ENCODE assay signal across 8 mouse cellular contexts in genomic region chr6:30390714-30391697, GRCm38 (mm10). TPM values are rescaled to one million over a fixed set of nuclear protein-coding genes. Genes with fewer than 3 reads are reported as not detected.
DNase-seq lines count a peak whose midpoint lies in the region; ATAC-seq and TF ChIP-seq lines count a peak whose summit lies in the region.

TSS of gene Zc3hc1 (minus strand) at chr6:30391028.

- peak within 1 kb of the TSS; percentile 72 for H3K27ac ChIP-seq in embryonic facial prominence, embryonic 13.5 days
- H3K27ac ChIP-seq in heart, adult 2 months, result peak within 1 kb of the TSS; percentile 76
- H3K27ac ChIP-seq in limb, embryonic 13.5 days, result peak within 1 kb of the TSS; percentile 58; the same call in 1 of the 2 replicates
- H3K27ac ChIP-seq in midbrain, embryonic 16.5 days (ENCODE audit: low read length), result peak within 1 kb of the TSS; percentile 68; the same call in 1 of the 2 replicates

- H3K36me3 ChIP-seq in embryonic facial prominence, embryonic 13.5 days, result peaks cover 14% of the 10 kb centered on the region
- no peaks in the 10 kb centered on the region for H3K36me3 ChIP-seq in heart, adult 2 months (ENCODE audit: control insufficient read depth, insufficient read depth, low read length)
- peaks cover 16% of the 10 kb centered on the region for H3K36me3 ChIP-seq in limb, embryonic 13.5 days
- peaks cover 5% of the 10 kb centered on the region for H3K36me3 ChIP-seq in midbrain, embryonic 16.5 days (ENCODE audit: control insufficient read depth, insufficient read depth, low read length)

- no peaks in the 10 kb centered on the region for H3K4me1 ChIP-seq in embryonic facial prominence, embryonic 13.5 days
- H3K4me1 ChIP-seq in heart, adult 2 months (ENCODE audit: control insufficient read depth, insufficient read depth, low read length), result no peaks in the 10 kb centered on the region; the same call in 1 of the 2 replicates
- H3K4me1 ChIP-seq in limb, embryonic 13.5 days, result peaks cover 5% of the 10 kb centered on the region; the same call in 1 of the 2 replicates
- no peaks in the 10 kb centered on the region for H3K4me1 ChIP-seq in midbrain, embryonic 16.5 days (ENCODE audit: control insufficient read depth, insufficient read depth, low read length)

- no peaks in the 10 kb centered on the region for H3K9me3 ChIP-seq in embryonic facial prominence, embryonic 13.5 days
- H3K9me3 ChIP-seq in limb, embryonic 13.5 days, result no peaks in the 10 kb centered on the region
- H3K9me3 ChIP-seq in midbrain, embryonic 16.5 days (replicated peaks; ENCODE audit: control insufficient read depth, low read length, poor library complexity, severe bottlenecking), result no peaks in the 10 kb centered on the region

- H3K4me2 ChIP-seq in embryonic facial prominence, embryonic 13.5 days, result peak within 1 kb of the TSS; percentile 53
- peak within 1 kb of the TSS; percentile 57 for H3K4me2 ChIP-seq in limb, embryonic 13.5 days (replicated peaks)
- H3K4me2 ChIP-seq in midbrain, embryonic 16.5 days (ENCODE audit: low read length), result peak within 1 kb of the TSS; percentile 38

- ATAC-seq in embryonic facial prominence, embryonic 13.5 days (ENCODE audit: insufficient number of reproducible peaks, insufficient read depth, low FRiP score, low TSS enrichment, low read depth), result 0 out of 2 replicates have a peak, but pooled peaks have one; percentile 72
- ATAC-seq in limb, embryonic 13.5 days (ENCODE audit: low FRiP score, low read depth), result peak; percentile 75
- ATAC-seq in midbrain, embryonic 16.5 days, result peak; percentile 86

- peak within 1 kb of the TSS; percentile 85 for H3K9ac ChIP-seq in embryonic facial prominence, embryonic 13.5 days
- H3K9ac ChIP-seq in heart, adult 2 months (ENCODE audit: low read depth, low read length), result peak within 1 kb of the TSS; percentile 70
- peak within 1 kb of the TSS; percentile 81 for H3K9ac ChIP-seq in limb, embryonic 13.5 days
- H3K9ac ChIP-seq in midbrain, embryonic 16.5 days (ENCODE audit: low read depth, low read length), result peak within 1 kb of the TSS; percentile 72

- DNase-seq in 3T3-L1 (ENCODE audit: low read depth, low spot score), result peak; percentile 98
- peak; percentile 79 to 81 for DNase-seq in adrenal gland, postnatal 36 days
- peak; percentile 79 to 81 for DNase-seq in heart, adult 2 months
- DNase-seq in kidney, adult 8-10 months, result peak; percentile 77 to 81
- DNase-seq in spleen, postnatal 10 days (ENCODE audit: low spot score in 2 of 2), result peak; percentile 78 to 87

- intact Hi-C loops in heart, adult 2 months (cut with DNase I), result no loop called here

- H3K4me3 ChIP-seq in embryonic facial prominence, embryonic 13.5 days, result peak within 1 kb of the TSS; percentile 80
- peak within 1 kb of the TSS; percentile 69 for H3K4me3 ChIP-seq in heart, adult 2 months
- H3K4me3 ChIP-seq in limb, embryonic 13.5 days, result peak within 1 kb of the TSS; percentile 78
- H3K4me3 ChIP-seq in midbrain, embryonic 16.5 days (ENCODE audit: low read depth, low read length), result peak within 1 kb of the TSS; percentile 68

- TF ChIP-seq POLR2A in heart, adult 2 months (IDR thresholded peaks at IDR 0.05; ENCODE audit: insufficient read depth, low read depth, low read length), result peak; percentile 86

- TF ChIP-seq EP300 in heart, adult 2 months (IDR thresholded peaks at IDR 0.05; ENCODE audit: insufficient read depth, low read depth, low read length), result 0 out of 2 replicates have a peak, but pooled peaks have one; percentile 22

- H3K79me2 ChIP-seq in heart, adult 2 months (replicated peaks; ENCODE audit: control insufficient read depth, insufficient read depth, low read length), result no peaks in the 10 kb centered on the region

- H3K27me3 ChIP-seq in embryonic facial prominence, embryonic 13.5 days, result no peaks in the 10 kb centered on the region
- no peaks in the 10 kb centered on the region for H3K27me3 ChIP-seq in heart, adult 2 months (ENCODE audit: control insufficient read depth, insufficient read depth, low read length)
- no peaks in the 10 kb centered on the region for H3K27me3 ChIP-seq in limb, embryonic 13.5 days
- no peaks in the 10 kb centered on the region for H3K27me3 ChIP-seq in midbrain, embryonic 16.5 days (ENCODE audit: control insufficient read depth, insufficient read depth, low read depth, low read length)

- TF ChIP-seq CTCF in heart, adult 2 months (IDR thresholded peaks at IDR 0.05), result no peak

- 17% methylated on average over 33 of the region's 33 CpGs for WGBS in embryonic facial prominence, embryonic 13.5 days
- 14% methylated on average over 33 of the region's 33 CpGs for WGBS in heart, adult 2 months
- WGBS in limb, embryonic 13.5 days, result 17% methylated on average over 33 of the region's 33 CpGs
- WGBS in midbrain, embryonic 16.5 days, result 18% methylated on average over 33 of the region's 33 CpGs

RNA-seq across cellular contexts. Expression of gene Zc3hc1, which starts in this region (rescaled TPM):
- total RNA-seq in adrenal gland, postnatal 36 days (2021), result 10 to 100 TPM; 17.9 to 19.0 TPM
- polyA plus RNA-seq in embryonic facial prominence, embryonic 13.5 days (2015; fragmentation: Nextera tagmentation; extraction: Ambion mirVana), result 64.5 and 74.0 TPM in 2 replicates
- 10 to 100 TPM; 16.0 to 16.2 TPM for total RNA-seq in heart, adult 2 months (2021)
- 13.4 and 15.1 TPM in 2 replicates for polyA plus RNA-seq in heart, adult 2 months (2012; rRNA removed)
- polyA plus RNA-seq in limb, embryonic 13.5 days (2015; fragmentation: Nextera tagmentation; extraction: Ambion mirVana), result 77.7 and 83.9 TPM in 2 replicates
- polyA plus RNA-seq in midbrain, embryonic 16.5 days (2015; fragmentation: Nextera tagmentation; extraction: Ambion mirVana), result 66.8 and 72.4 TPM in 2 replicates

Comparison
In these comparisons a context has a peak if more than half of its experiments do, and no peak if none do; other contexts are left out.
1. Peak in every context shown above with its lines: DNase-seq, ATAC-seq, H3K4me3 ChIP-seq and H3K27ac ChIP-seq.